Mouse (Mus musculus) heart, postnatal 25 days (tissue): ENCODE data around the gene Ccne1. TPM values are rescaled to one million over a fixed set of nuclear protein-coding genes. Genes with fewer than 3 reads are reported as not detected.
"Not testable (repeated sequence)": the region's sequence is repeated elsewhere in the genome, so short reads cannot be mapped to it uniquely, and the experiment has no call there.

Source experiments
- DNase-seq: peaks from one replicate; pipeline ENCODE4 v3.0.0; 2022; ENCODE audit warnings: low spot score
- intact Hi-C: fragments of 180-260 bp; cut with DNase I; formaldehyde crosslinking; loops from one replicate; pipeline ENCODE4 v1.15.1; 2025
- total RNA-seq, 2 experiments: library from RNA; stranded (reverse); gene quantifications; 2 replicates each; pipeline ENCODE4 v1.2.3; 2021

Gene Ccne1
- 1 to 10 TPM; 1.2 to 1.3 TPM for total RNA-seq

- intact Hi-C loops = loop anchor here (2.0 kb wide), 1 partner anchor 21 kb away; no protein-coding TSS in a partner anchor
- DNase-seq = peak; percentile 97
Measured at GRCm38 (mm10) chr7:38107371-38108259, at the start of gene Ccne1. Gene Ccne1, minus strand, starts transcription at chr7:38107534.

GRCm38 (mm10) chr7:38155829-38156228 is 48.5 kb upstream of the Ccne1 start:
- no peak for DNase-seq
- intact Hi-C loops = no loop called here

GRCm38 (mm10) chr7:38152571-38152970 is 45.2 kb upstream of the Ccne1 start:
- DNase-seq = no peak
- intact Hi-C loops = no loop called here

GRCm38 (mm10) chr7:38151706-38152312 is 44.5 kb upstream of the Ccne1 start:
- intact Hi-C loops = no loop called here
- DNase-seq = no peak

GRCm38 (mm10) chr7:38147477-38147876 is 40.1 kb upstream of the Ccne1 start:
- DNase-seq = no peak
- intact Hi-C loops = loop anchor here (10.0 kb wide), 1 partner anchor 773 kb away; no protein-coding TSS in a partner anchor

GRCm38 (mm10) chr7:38141747-38142545 is 34.6 kb upstream of the Ccne1 start:
- peak; percentile 13 for DNase-seq
- intact Hi-C loops = loop anchor here (2.0 to 10.0 kb wide), 2 partner anchors 81 to 767 kb away; no protein-coding TSS in a partner anchor

- intact Hi-C loops = loop anchor here (10.0 kb wide), 1 partner anchor 766 kb away; no protein-coding TSS in a partner anchor
- DNase-seq = no peak
Measured at GRCm38 (mm10) chr7:38140324-38140723, 33.0 kb upstream of the Ccne1 start.

GRCm38 (mm10) chr7:38134471-38134870 is 27.1 kb upstream of the Ccne1 start:
- intact Hi-C loops = no loop called here
- DNase-seq = no peak

GRCm38 (mm10) chr7:38131186-38131585 is 23.9 kb upstream of the Ccne1 start:
- intact Hi-C loops = loop anchor here (1.0 kb wide), 1 partner anchor 70 kb away; no protein-coding TSS in a partner anchor
- no peak for DNase-seq

GRCm38 (mm10) chr7:38129986-38130729 is 22.8 kb upstream of the Ccne1 start:
- intact Hi-C loops = no loop called here
- no peak for DNase-seq

GRCm38 (mm10) chr7:38129491-38129890 is 22.2 kb upstream of the Ccne1 start:
- intact Hi-C loops = no loop called here
- DNase-seq = no peak

- DNase-seq, intact Hi-C loops: not testable (repeated sequence)
Measured at GRCm38 (mm10) chr7:38128256-38128655, 20.9 kb upstream of the Ccne1 start.

GRCm38 (mm10) chr7:38125565-38126159 is 18.3 kb upstream of the Ccne1 start:
- DNase-seq = no peak
- intact Hi-C loops = no loop called here

- intact Hi-C loops, DNase-seq: not testable (repeated sequence)
Measured at GRCm38 (mm10) chr7:38124164-38124563, 16.8 kb upstream of the Ccne1 start.

- no peak for DNase-seq
- intact Hi-C loops = no loop called here
Measured at GRCm38 (mm10) chr7:38118594-38118993, 11.3 kb upstream of the Ccne1 start.

- intact Hi-C loops = loop anchor here (5.0 kb wide), 1 partner anchor 35 kb away; no protein-coding TSS in a partner anchor
- DNase-seq = no peak
Measured at GRCm38 (mm10) chr7:38112451-38112850, 5.1 kb upstream of the Ccne1 start.

- DNase-seq = peak; percentile 16
- intact Hi-C loops = loop anchor here (5.0 kb wide), 1 partner anchor 35 kb away; no protein-coding TSS in a partner anchor
Measured at GRCm38 (mm10) chr7:38111996-38112395, 4.7 kb upstream of the Ccne1 start.

- intact Hi-C loops = no loop called here
Measured at GRCm38 (mm10) chr7:38108260-38108632, 912 bp upstream of the Ccne1 start.

More at GRCm38 (mm10) chr7:38108260-38108632, 912 bp upstream of the Ccne1 start:
- DNase-seq = no peak
